Mouse (Mus musculus) G1E (cell line): ENCODE data around the gene Wdr46.

Source experiments
- CTCF ChIP-seq: IDR thresholded peaks from 2 replicates; pipeline ENCODE4 v1.5.1; 2012; ENCODE audit warnings: low read depth, low read length, inconsistent platforms, mixed read lengths
- GATA1 ChIP-seq: IDR thresholded peaks from 2 replicates; pipeline ENCODE4 v1.6.1; 2012; ENCODE audit warnings: borderline replicate concordance, low read length, inconsistent platforms, mixed read lengths
- TAL1 ChIP-seq: conservative IDR thresholded peaks from 2 replicates; pipeline ENCODE4 v1.6.1; 2012; ENCODE audit warnings: low read depth, low read length, inconsistent platforms, mixed read lengths

DNA sequence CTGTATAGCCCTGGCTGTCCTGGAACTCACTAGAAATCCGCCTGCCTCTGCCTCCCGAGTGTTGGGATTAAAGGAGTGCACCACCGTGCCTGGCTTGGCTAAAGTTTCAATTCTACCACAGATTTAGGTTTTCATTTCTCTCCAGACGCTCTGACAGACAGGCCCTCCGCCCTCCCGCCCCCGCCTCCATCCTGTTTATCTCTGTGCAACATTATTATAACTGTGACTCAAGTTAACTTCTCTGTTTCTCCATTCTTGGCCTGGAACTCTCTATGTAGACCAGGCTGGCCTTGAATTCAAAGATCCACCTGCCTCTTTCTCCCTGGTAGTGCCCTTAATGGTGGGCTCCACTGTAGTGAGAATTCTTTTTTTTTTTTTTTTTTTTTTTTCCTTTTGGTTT is 38.0 kb upstream of the Wdr46 start:
- TF ChIP-seq CTCF (no peak), GATA1 (no peak), TAL1 (no peak)
